Mouse (Mus musculus) kidney, adult 2 months (tissue): ENCODE results near the gene B4gat1.
A peak's percentile ranks its signal among the peaks of the same experiment; 100 is the strongest.

Experiments
- CTCF ChIP-seq: fragments of 200-500 bp; conservative IDR thresholded peaks from 2 replicates; pipeline ENCODE4 v1.5.1; 2011; ENCODE audit warnings: low read depth, mild to moderate bottlenecking, control low read depth, low read length, moderate library complexity, mixed read lengths; ENCODE audit not compliant: insufficient read depth, insufficient read length
- POLR2A ChIP-seq: fragments of 200-500 bp; IDR thresholded peaks from one replicate; pipeline ENCODE4 v1.6.1; 2011; ENCODE audit warnings: low read depth, low read length, control low read depth

DNA sequence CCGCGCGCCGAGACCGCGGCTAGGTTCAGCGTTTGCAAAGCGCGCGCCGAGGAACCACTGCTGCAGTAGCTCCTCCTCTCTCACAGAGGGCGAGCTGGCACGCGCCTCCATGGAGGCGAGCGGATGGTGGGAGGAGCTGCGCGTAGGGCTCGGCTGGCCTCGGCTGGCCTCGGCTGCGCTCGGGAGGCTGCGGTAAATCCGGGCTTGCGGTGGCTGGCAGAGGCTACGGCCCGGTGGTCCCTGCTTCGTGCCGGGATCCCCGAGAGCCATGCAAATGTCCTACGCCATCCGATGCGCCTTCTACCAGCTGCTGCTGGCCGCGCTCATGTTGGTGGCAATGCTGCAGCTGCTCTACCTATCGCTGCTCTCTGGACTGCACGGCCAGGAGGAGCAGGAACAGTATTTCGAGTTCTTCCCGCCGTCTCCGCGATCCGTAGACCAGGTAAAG is at the start of gene B4gat1, which contains the start of gene AC124502.3:
- peak; percentile 40; the same call in 1 of the 2 replicates for TF ChIP-seq CTCF
- TF ChIP-seq POLR2A: no peak
